Mouse (Mus musculus): Measurements from ENCODE around the gene Slc2a13.

DNA sequence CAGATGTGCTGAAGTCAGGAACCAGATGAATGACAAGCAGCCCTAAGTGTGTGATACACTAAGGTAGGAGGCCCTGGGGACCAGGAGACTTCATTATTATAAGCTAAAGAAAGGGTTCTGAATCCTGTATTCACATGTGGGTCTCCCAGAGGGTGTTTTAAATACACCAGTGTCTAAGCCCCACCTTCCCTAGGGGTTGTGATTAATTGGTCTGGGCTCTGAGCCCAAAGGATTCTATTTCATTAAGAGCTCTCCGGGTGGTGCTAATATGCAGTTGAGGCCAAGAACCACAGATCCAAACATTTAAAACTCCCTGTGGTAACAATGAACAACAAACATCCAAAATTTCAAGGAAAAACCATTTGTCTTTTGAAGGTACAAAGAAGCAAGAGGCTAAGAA lies 70.4 kb downstream of the Slc2a13 start:
- TF ChIP-seq CTCF (IDR thresholded peaks at IDR 0.05; ENCODE audit: low read depth) (no peak), EP300 (IDR thresholded peaks at IDR 0.05; ENCODE audit: low read depth) (no peak)
